Mouse (Mus musculus): ENCODE results near the gene Bend3.

The Bend3 gene

GRCm38 (mm10) chr10:43478751-43479435, at the start of gene Bend3:
Gene Bend3, plus strand, starts transcription at chr10:43478831.
- peak; percentile 72 for DNase-seq (ENCODE audit: low read depth)

GRCm38 (mm10) chr10:43430606-43431005, 48.0 kb upstream of the Bend3 start:
- DNase-seq (ENCODE audit: low read depth): peak; percentile 46

- no peak for DNase-seq (ENCODE audit: low read depth)
These were observed 44.3 kb upstream of the Bend3 start for GRCm38 (mm10) chr10:43434326-43434725.

- peak; percentile 17 for DNase-seq (ENCODE audit: low read depth)
These were observed 42.9 kb upstream of the Bend3 start for GRCm38 (mm10) chr10:43435757-43436156.

GRCm38 (mm10) chr10:43439492-43439941, 39.1 kb upstream of the Bend3 start:
- no peak for DNase-seq (ENCODE audit: low read depth)

- DNase-seq (ENCODE audit: low read depth): no peak
These were observed 38.6 kb upstream of the Bend3 start for GRCm38 (mm10) chr10:43440050-43440449.

GRCm38 (mm10) chr10:43440981-43441740, 37.5 kb upstream of the Bend3 start:
- no peak for DNase-seq (ENCODE audit: low read depth)

- DNase-seq (ENCODE audit: low read depth): no peak
These were observed 30.0 kb upstream of the Bend3 start for GRCm38 (mm10) chr10:43448656-43449055.

- DNase-seq (ENCODE audit: low read depth): peak; percentile 88
These were observed 26.6 kb upstream of the Bend3 start for GRCm38 (mm10) chr10:43451848-43452662.

- DNase-seq (ENCODE audit: low read depth): no peak
These were observed 26.0 kb upstream of the Bend3 start for GRCm38 (mm10) chr10:43452663-43452996.

GRCm38 (mm10) chr10:43454219-43454618, 24.4 kb upstream of the Bend3 start:
- no peak for DNase-seq (ENCODE audit: low read depth)

GRCm38 (mm10) chr10:43454671-43455070, 24.0 kb upstream of the Bend3 start:
- no peak for DNase-seq (ENCODE audit: low read depth)

- DNase-seq (ENCODE audit: low read depth): no peak
These were observed 15.8 kb upstream of the Bend3 start for GRCm38 (mm10) chr10:43462821-43463220.

GRCm38 (mm10) chr10:43463227-43463626, 15.4 kb upstream of the Bend3 start:
- no peak for DNase-seq (ENCODE audit: low read depth)

GRCm38 (mm10) chr10:43466223-43466622, 12.4 kb upstream of the Bend3 start:
- DNase-seq (ENCODE audit: low read depth): no peak

- no peak for DNase-seq (ENCODE audit: low read depth)
These were observed 11.0 kb upstream of the Bend3 start for GRCm38 (mm10) chr10:43467659-43468058.

GRCm38 (mm10) chr10:43468293-43468692, 10.3 kb upstream of the Bend3 start:
- DNase-seq (ENCODE audit: low read depth): no peak

GRCm38 (mm10) chr10:43475376-43475775, 3.3 kb upstream of the Bend3 start:
- peak; percentile 46 for DNase-seq (ENCODE audit: low read depth)

- no peak for DNase-seq (ENCODE audit: low read depth)
These were observed 1.2 kb upstream of the Bend3 start for GRCm38 (mm10) chr10:43477459-43477858.

GRCm38 (mm10) chr10:43477865-43478681, 558 bp upstream of the Bend3 start:
- peak; percentile 80 for DNase-seq (ENCODE audit: low read depth)

GRCm38 (mm10) chr10:43479436-43480157, 966 bp downstream of the Bend3 start:
- DNase-seq (ENCODE audit: low read depth): peak; percentile 97

Measured in NIH3T3 (cell line).